Mouse (Mus musculus) activated CD4-positive, CD25-positive, alpha-beta regulatory T cell (primary cell): ENCODE measurements around the gene Vmn1r65. TPM values are rescaled to one million over a fixed set of nuclear protein-coding genes. Genes with fewer than 3 reads are reported as not detected.

ENCODE experiments used
- polyA plus RNA-seq, 2 experiments: library from polyadenylated mRNA; unstranded; fragments of 100-300 nt; shearing (Covaris generic); gene quantifications; one replicate each; pipeline ENCODE4 v1.2.1; 2017

The Vmn1r65 gene
- polyA plus RNA-seq = not detected

DNA sequence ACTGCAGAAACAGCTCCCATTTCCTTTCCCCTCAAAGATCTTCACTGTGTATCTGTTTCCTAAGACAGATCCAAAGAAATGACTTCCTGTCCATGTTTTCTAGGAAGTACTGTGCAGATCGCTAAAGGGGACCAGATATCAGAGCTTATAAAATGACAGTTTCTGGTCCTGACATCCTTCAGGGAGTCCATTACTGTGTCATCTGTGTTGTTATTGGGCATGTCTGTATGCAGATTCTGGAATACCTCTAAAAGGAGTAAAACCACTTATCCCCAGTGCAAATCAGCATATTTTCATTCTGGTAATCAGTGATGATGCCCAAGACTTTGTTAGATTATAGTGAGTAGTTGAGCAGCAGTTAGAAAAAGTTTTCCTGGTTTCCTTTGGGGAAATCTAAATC lies at the start of gene Vmn1r65:
Gene Vmn1r65 (minus strand): TSS at position 101 of the 400 bp plus-strand sequence.

DNA sequence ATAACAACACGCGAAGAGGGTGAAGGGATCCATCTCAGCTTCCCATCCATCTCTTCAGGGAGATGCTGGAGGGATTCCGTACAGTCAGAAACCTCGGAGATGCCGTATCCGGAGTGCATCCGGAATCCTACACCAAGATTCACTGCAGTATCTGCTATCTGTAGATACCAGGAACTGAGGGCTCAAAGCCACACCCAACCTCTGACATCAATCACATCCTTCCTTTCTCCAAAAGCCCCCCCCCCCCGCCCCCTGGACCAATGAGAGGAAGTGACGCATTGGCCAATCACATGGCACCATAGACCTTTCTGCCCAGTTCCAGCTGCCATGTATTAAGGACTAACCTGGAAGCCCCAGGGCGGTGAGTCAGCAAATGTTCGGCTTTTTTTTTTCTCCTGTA lies 34.1 kb upstream of the Vmn1r65 start, which contains the start of gene Nlrp4c:
Gene Nlrp4c (plus strand): TSS at position 301 of the 400 bp plus-strand sequence.

Other genes starting within 250 kb of the Vmn1r65 start
- not detected for gene Vmn1r63, start 205.6 kb downstream of the Vmn1r65 start, polyA plus RNA-seq
- gene Vmn1r64, start 126.5 kb downstream of the Vmn1r65 start, polyA plus RNA-seq = not detected
- gene Nlrp4c, start 34.2 kb upstream of the Vmn1r65 start, polyA plus RNA-seq = under 1 TPM in 1 of 2 experiments, not detected in 1; 0.31 TPM
- gene Zfp787, start 145.0 kb upstream of the Vmn1r65 start, polyA plus RNA-seq = 10 to 100 TPM; 35.1 to 51.1 TPM
- gene Zfp444, start 161.2 kb upstream of the Vmn1r65 start, polyA plus RNA-seq = 10 to 100 TPM; 35.1 to 39.8 TPM
- not detected for gene Galp, start 186.1 kb upstream of the Vmn1r65 start, polyA plus RNA-seq
- gene Zscan5b, start 211.3 kb upstream of the Vmn1r65 start, polyA plus RNA-seq = not detected
- not detected for gene Epp13, start 241.7 kb upstream of the Vmn1r65 start, polyA plus RNA-seq